Mouse (Mus musculus) megakaryocyte, embryonic 14.5 days (primary cell): ENCODE measurements around the gene 2610528J11Rik.

Experiments
- FLI1 ChIP-seq: IDR thresholded peaks from 2 replicates; pipeline ENCODE4 v1.6.1; 2012; ENCODE audit warnings: low read length, inconsistent platforms, mixed read lengths
- GATA1 ChIP-seq: IDR thresholded peaks from 3 replicates; pipeline ENCODE4 v1.6.1; 2012; ENCODE audit warnings: mixed read lengths, low read length, inconsistent platforms, borderline replicate concordance

- no peak for TF ChIP-seq GATA1
- TF ChIP-seq FLI1 = no peak
Measured at GRCm38 (mm10) chr4:118527720-118528119, 921 bp downstream of the 2610528J11Rik start.
